Mouse (Mus musculus): ENCODE data around the gene Hadhb.

- TF ChIP-seq CTCF (IDR thresholded peaks at IDR 0.05) (no peak), EP300 (IDR thresholded peaks at IDR 0.05) (no peak)
Measured at GRCm38 (mm10) chr5:30159601-30160000, 4.6 kb downstream of the Hadhb start.
